Mouse (Mus musculus): Measurements from ENCODE around the gene Lipt1. TPM values are rescaled to one million over a fixed set of nuclear protein-coding genes. Genes with fewer than 3 reads are reported as not detected.

The Lipt1 gene
- 10 to 100 TPM in 1 of 2 experiments, 1 to 10 TPM in 1; 8.9 to 11.4 TPM for total RNA-seq (2021)
- long read RNA-seq, experiment 1, transcript Lipt1-201 (2 exons, 1,485 nt): major isoform, 11 of 18 reads
- long read RNA-seq, experiment 1, partial matches to known transcripts: 3 of 18 reads
- long read RNA-seq, experiment 1, other reads (novel, unspliced or antisense): 1 of 18 reads
- long read RNA-seq, experiment 2, transcript Lipt1-201 (2 exons, 1,485 nt): major isoform, 9 of 11 reads
- long read RNA-seq, experiment 2, partial matches to known transcripts: 0 of 11 reads
- long read RNA-seq, experiment 2, other reads (novel, unspliced or antisense): 2 of 11 reads

- intact Hi-C loops (cut with DNase I): no loop called here
- DNase-seq: peak; percentile 11 to 39
Measured at GRCm38 (mm10) chr1:37871704-37872103, at the start of gene Lipt1. Gene Lipt1 (plus strand): TSS chr1:37871738.

- intact Hi-C loops (cut with DNase I): no loop called here
- DNase-seq: no peak
Measured at GRCm38 (mm10) chr1:37831681-37832080, 39.9 kb upstream of the Lipt1 start.

- no peak for DNase-seq
- intact Hi-C loops (cut with DNase I): no loop called here
Measured at GRCm38 (mm10) chr1:37846878-37847277, 24.7 kb upstream of the Lipt1 start.

- intact Hi-C loops (cut with DNase I): no loop called here
- DNase-seq: no peak
Measured at GRCm38 (mm10) chr1:37850696-37851095, 20.8 kb upstream of the Lipt1 start.

- intact Hi-C loops (cut with DNase I): loop anchor here (10.0 kb wide), 2 partner anchors 420 to 1670 kb away; partner anchors contain the start of gene Cnot11
- DNase-seq: peak; percentile 100
Measured at GRCm38 (mm10) chr1:37864511-37865400, 6.8 kb upstream of the Lipt1 start.

- intact Hi-C loops (cut with DNase I): loop anchor here (2.0 to 10.0 kb wide), 3 partner anchors 187 to 1669 kb away; partner anchors contain the start of gene Cnot11
- no peak for DNase-seq
Measured at GRCm38 (mm10) chr1:37865401-37866215, 5.9 kb upstream of the Lipt1 start.

- intact Hi-C loops (cut with DNase I): loop anchor here (2.0 to 10.0 kb wide), 3 partner anchors 187 to 1669 kb away; partner anchors contain the start of gene Cnot11
- no peak for DNase-seq
Measured at GRCm38 (mm10) chr1:37866286-37866685, 5.3 kb upstream of the Lipt1 start, which contains the start of gene Tsga10. Gene Tsga10 (minus strand): TSS chr1:37866429.

- DNase-seq: peak; percentile 37 to 54
- intact Hi-C loops (cut with DNase I): loop anchor here (2.0 to 10.0 kb wide), 3 partner anchors 188 to 1668 kb away; partner anchors contain the start of gene Cnot11
Measured at GRCm38 (mm10) chr1:37867056-37867455, 4.5 kb upstream of the Lipt1 start.

- DNase-seq: no peak
- intact Hi-C loops (cut with DNase I): loop anchor here (2.0 to 10.0 kb wide), 3 partner anchors 189 to 1667 kb away; partner anchors contain the start of gene Cnot11
Measured at GRCm38 (mm10) chr1:37867684-37868322, 3.7 kb upstream of the Lipt1 start.

GRCm38 (mm10) chr1:37868640-37869039 lies 2.9 kb upstream of the Lipt1 start:
- intact Hi-C loops (cut with DNase I): loop anchor here (10.0 kb wide), 2 partner anchors 424 to 1666 kb away; partner anchors contain the start of gene Cnot11
- no peak for DNase-seq

- intact Hi-C loops (cut with DNase I): loop anchor here (10.0 kb wide), 2 partner anchors 425 to 1665 kb away; partner anchors contain the start of gene Cnot11
- DNase-seq: no peak
Measured at GRCm38 (mm10) chr1:37869362-37869761, 2.2 kb upstream of the Lipt1 start.

- intact Hi-C loops (cut with DNase I): no loop called here
- DNase-seq: peak; percentile 69 to 80
Measured at GRCm38 (mm10) chr1:37872131-37873067, 861 bp downstream of the Lipt1 start.

GRCm38 (mm10) chr1:37873157-37873556 lies 1.6 kb downstream of the Lipt1 start:
- intact Hi-C loops (cut with DNase I): no loop called here
- no peak for DNase-seq

GRCm38 (mm10) chr1:37877736-37878460 lies 6.4 kb downstream of the Lipt1 start:
- intact Hi-C loops (cut with DNase I): no loop called here
- no peak for DNase-seq

GRCm38 (mm10) chr1:37883411-37883810 lies 11.9 kb downstream of the Lipt1 start:
- DNase-seq: no peak
- intact Hi-C loops (cut with DNase I): no loop called here

- intact Hi-C loops (cut with DNase I): no loop called here
- DNase-seq: no peak
Measured at GRCm38 (mm10) chr1:37884451-37884850, 12.9 kb downstream of the Lipt1 start.

- intact Hi-C loops (cut with DNase I): no loop called here
- no peak for DNase-seq
Measured at GRCm38 (mm10) chr1:37889206-37889605, 17.7 kb downstream of the Lipt1 start.
